Mouse (Mus musculus) erythroid progenitor cell, adult 5-6 weeks (primary cell): Measurements from ENCODE around the gene Ttc23l. TPM values are rescaled to one million over a fixed set of nuclear protein-coding genes. Genes with fewer than 3 reads are reported as not detected.
"Not testable (repeated sequence)": the region's sequence is repeated elsewhere in the genome, so short reads cannot be mapped to it uniquely, and the experiment has no call there.

Experiments
- ATAC-seq: replicated peaks from 2 replicates; pipeline ENCODE4 v1.8.0; 2016; ENCODE audit warnings: moderate number of reproducible peaks, mild to moderate bottlenecking, moderate TSS enrichment, inconsistent platforms; ENCODE audit not compliant: poor library complexity, low FRiP score, severe bottlenecking
- total RNA-seq, 2 experiments: library from RNA; stranded (forward) in 1 of 2; stranded (reverse) in 1 of 2; fragments of 150-400 nt in 1 of 2; fragments of 186-747, 209-891 nt in 1 of 2; gene quantifications; 2 replicates each; pipeline versions ENCODE4 v1.2.3 to v1.2.4; 2015 to 2017; ENCODE audit warnings: low replicate concordance in 2 of 2

Gene Ttc23l
- total RNA-seq, 2 experiments from 2014 or later: not detected

DNA sequence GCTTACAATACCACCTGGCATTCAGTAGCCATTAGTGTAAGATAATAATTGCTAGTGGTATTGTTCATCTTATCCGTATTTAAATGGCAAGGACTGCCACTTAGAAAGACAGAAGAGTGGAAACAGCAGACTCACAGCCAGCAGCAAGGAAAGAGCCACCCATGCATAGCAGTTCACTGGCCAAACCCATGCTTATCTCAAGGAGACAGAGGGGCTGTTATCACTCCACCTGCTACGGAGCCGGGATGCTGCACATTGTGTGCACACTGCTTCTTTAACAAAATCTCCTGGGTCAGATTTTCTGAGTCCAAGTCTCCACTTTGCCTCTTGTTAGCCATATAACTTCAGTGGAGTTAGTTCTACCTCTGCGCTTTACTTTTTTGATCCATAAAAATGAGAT is 27.1 kb downstream of the Ttc23l start:
- ATAC-seq: no peak

DNA sequence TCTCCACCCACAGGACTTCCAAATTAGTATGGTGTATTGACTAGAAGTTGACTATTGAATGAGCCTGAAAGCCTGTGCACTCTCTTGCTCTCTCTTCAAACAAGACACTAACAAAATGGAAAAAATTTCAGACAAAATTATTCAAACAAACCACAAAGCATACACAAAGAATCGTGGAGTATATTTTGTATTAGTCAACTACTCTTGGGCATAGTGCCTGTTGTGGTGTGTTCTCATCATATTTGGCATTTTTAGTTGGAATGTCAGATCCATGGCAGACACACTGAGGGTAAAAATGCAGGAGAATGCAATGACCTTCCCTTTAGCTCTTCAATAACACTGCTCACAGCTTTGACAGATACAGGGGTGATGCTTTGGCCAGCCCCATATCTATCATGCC is 32.6 kb downstream of the Ttc23l start:
- no peak for ATAC-seq

- ATAC-seq: no peak
Measured at GRCm38 (mm10) chr15:10515166-10515565, 43.3 kb downstream of the Ttc23l start.

- ATAC-seq: no peak
Measured at GRCm38 (mm10) chr15:10506099-10506498, 52.4 kb downstream of the Ttc23l start.

DNA sequence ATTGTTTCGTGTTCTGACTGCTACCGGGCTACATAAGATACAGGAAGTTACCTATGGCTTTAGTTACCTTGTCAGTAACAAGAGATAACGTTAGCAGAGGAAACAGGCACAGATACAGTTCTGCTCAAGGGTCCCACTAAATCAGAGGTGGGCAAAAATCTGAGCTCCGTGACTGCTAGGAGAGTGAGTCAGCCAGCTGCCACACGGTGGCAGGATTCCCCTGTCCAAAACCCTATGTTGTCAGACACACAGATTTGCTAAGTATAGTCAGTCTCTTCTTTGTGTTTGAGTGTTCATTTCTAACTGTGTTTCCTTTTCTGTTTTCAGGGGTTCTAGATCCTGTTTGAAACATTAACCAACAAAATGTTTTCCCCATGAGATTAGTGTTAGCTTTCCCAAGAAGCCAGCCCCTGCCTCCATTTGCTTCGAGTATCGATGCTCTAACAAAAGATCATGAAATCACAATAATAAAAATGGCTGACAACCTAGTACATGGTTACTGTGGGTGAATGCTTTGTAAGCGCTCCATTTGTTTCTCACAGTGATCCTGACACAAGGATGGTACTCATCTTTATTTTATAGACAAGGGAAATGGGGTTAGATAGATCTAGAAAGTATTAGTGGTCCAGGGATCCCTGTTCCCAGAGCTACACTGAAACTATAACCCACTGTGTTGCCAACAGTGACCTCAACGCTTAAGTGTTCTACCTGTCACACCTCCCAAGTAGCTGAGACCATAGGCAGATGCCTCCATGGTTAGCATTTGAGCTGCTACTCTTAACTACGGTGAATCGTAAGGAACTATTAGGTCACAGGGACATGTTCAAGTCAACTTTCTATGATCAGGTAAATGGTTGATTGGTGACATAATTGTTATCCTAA is 57.4 kb downstream of the Ttc23l start:
- no peak for ATAC-seq

- no peak for ATAC-seq
Measured at GRCm38 (mm10) chr15:10500035-10500434, 58.4 kb downstream of the Ttc23l start.

DNA sequence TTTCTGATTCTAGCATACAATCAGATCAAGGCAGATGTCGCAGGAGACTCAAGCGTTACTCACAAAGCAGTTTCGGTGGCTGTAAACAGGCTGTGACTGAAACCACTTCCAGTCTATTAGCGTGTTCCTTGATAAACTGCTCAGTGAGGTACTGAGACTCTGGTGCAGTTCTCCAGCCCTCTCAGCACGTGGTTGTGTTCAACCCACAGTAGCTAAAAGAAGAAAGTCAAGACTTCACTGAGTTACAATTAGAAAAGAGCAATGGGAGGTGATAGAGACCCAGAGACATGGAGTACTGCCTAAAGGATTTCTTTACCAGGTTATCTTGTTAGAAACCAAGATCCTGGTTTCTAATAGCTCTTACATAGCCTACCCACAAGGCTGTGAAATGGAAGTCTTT is 58.9 kb downstream of the Ttc23l start:
- ATAC-seq: no peak

DNA sequence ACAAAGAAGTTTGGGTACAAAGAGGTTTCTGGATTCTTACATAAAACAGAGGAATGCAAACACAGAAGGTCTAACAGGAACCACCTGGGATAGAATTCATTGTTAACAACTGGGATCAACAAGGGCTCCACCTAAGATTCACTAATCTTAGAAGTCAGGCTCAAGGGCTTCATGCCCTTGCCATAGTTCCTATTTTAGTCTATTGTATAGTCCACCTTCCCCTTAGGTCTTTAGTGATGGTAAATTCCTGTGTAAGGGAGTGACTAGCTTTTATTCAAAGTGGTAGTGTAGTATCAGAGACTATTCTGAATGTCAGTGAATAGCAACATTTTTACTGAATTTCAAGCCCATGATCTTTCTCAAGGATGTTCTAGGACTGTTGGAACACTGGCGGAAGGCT is 61.8 kb downstream of the Ttc23l start:
- not testable (repeated sequence) for ATAC-seq

DNA sequence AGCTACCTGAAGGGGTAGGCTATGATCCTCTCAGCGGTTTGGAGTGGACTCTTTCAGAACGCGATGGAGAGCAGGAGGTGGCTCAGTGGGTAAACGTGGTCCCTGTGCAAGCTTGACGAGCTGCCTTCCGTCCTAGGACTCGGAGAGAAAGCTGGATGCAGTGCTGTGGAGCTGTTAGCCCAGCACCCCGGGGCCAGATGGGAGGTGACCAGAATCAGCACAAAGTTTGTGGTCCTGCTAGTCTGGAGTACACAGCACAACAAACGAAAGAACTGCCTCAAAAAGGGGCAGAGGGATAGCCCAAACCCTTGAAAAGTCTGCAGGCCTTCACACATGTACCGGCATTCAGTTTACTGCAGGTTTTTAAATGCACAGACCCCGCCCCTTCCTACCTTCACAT is 62.5 kb downstream of the Ttc23l start:
- no peak for ATAC-seq

- no peak for ATAC-seq
Measured at GRCm38 (mm10) chr15:10490101-10490500, 68.4 kb downstream of the Ttc23l start.

- no peak for ATAC-seq
Measured at GRCm38 (mm10) chr15:10487246-10487645, 71.2 kb downstream of the Ttc23l start.

DNA sequence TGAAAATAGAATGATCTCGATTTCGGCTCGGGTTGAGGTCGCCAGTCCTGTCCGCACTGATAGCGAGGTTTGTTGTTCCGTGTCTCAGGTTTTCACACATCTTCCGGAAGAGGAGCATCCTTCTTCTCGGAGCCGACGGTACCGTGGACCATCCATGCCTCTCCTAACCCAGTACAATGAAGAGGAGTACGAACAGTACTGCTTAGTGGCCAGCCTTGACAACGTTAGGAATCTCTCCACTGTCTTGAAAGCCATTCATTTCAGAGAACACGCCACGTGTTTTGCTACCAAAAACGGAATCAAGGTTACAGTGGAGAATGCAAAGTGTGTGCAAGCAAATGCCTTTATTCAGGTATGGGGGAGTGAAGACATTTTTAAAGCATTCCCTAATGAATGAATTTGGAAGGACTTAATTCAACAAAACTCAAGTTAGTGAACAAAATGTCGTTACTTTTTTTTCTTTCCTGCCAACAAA is 72.1 kb downstream of the Ttc23l start:
- ATAC-seq: peak; percentile 48

GRCm38 (mm10) chr15:10485484-10486364 is 72.7 kb downstream of the Ttc23l start, which contains the start of the genes Brix1 and Rad1:
Gene Brix1, minus strand, starts transcription at chr15:10485947.
Gene Rad1, plus strand, starts transcription at chr15:10486018.
- ATAC-seq: peak; percentile 99

DNA sequence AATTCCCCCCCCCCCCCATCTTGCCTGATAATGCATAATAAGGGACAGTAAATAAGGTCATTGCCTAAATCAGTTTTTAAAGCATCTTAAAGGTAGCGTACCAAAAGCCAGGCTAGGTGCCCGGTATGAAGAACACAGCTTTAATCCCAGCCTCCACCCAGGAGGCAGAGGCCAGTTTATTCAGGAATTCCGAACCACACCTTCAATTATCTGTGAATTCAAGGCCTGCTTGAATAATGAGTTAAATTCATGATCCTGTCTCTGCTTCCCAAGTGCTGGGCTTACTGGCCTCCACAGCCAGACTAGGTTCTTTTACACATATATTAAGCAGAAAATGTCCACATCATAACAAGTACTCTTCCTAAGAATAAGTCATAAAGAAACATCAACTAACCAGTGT is 87.5 kb downstream of the Ttc23l start:
- no peak for ATAC-seq

GRCm38 (mm10) chr15:10470151-10470831 is 88.2 kb downstream of the Ttc23l start, which contains the start of gene Dnajc21:
Gene Dnajc21, minus strand, starts transcription at chr15:10470516.
- peak; percentile 97 for ATAC-seq

GRCm38 (mm10) chr15:10469641-10470150 is 88.8 kb downstream of the Ttc23l start:
- no peak for ATAC-seq

DNA sequence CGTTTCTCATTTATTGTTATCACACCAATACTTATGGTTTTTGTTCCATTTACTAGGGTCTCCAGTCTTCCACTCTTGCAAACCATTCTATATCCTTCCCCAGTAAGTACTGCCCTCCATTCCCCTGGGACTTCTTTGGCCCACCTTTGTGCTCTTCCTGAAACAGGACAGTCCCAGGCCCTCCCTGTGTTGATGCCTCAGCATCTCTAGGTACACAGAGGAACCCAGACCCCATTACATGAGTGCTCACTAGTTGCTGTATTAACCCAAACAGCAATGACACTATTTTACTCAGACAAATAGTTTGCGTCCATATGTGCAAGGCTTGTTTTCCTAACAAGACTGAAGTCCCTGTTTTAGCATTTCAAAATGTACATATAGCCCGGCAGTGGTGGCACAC is 89.7 kb downstream of the Ttc23l start:
- no peak for ATAC-seq

GRCm38 (mm10) chr15:10464678-10465077 is 93.8 kb downstream of the Ttc23l start:
- ATAC-seq: no peak

DNA sequence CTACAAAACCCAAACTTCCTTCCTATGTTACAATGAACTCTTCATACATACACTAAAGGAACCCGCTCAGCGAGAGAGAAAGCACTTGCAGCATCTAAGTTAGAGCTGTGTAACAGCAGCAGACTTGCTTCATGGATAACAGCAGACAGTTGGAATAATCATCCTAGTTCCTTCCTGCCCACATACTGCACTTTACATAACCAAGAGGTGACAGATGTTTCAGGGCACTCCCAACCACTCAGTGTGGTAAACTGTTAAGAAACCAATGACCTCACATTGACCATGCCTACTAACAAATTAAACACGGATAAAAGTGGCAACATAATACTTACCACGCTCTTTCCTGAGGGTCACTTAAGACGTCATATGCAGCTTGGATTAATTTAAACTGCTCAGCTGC is 94.9 kb downstream of the Ttc23l start:
- no peak for ATAC-seq

DNA sequence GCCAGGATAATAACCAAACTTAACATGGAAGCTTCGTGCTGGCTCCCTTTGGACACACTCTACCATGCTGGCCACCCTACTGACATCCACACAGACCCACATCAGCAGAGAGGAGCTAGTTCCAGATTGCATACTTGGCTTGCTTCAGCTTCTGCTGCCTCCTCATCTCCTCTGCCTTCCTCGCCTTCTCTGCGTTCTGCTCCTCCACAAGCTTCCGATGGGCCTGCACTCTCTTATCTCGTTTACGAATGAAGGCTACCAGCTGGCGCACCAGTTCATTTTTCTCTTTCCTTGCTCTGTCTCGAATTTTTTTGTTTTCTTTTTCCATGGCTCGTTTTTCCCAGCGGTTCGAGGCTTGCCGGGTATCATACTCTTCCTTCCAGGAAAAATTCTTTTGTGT is 97.5 kb downstream of the Ttc23l start:
- ATAC-seq: no peak
